Mouse (Mus musculus): ENCODE data around the gene Sdccag8. TPM values are rescaled to one million over a fixed set of nuclear protein-coding genes. Genes with fewer than 3 reads are reported as not detected.

The Sdccag8 gene
- polyA plus RNA-seq, 1 experiment from 2014 or later, result 28.8 TPM

DNA sequence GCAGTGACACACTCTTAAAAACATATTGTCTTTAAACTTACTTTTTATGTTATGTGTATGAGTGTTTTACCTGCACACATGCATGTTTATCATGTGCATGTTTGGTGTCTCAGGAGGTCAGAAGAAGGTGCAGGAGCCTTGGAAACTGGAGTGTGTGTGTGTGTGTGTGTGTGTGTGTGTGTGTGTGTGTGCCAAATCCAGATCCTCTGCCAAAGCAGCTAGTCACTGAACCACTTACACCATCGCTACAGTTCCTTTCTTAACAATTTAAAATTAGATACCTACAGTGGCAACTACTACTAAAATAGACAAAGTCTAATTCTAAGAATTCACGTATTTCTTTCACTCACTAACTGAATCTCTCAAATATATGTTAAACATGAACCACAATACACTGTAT, 234.3 kb downstream of the Sdccag8 start:
- WGBS, result 92% methylated on average over 2 of the region's 2 CpGs
- Histone ChIP-seq H3K27ac (no peak overlapping the region), H3K9me3 (replicated peaks) (no peaks in the 10 kb centered on the region), H3K36me3 (ENCODE audit: poor library complexity, severe bottlenecking) (peaks cover 10% of the 10 kb centered on the region; the same call in 1 of the 2 replicates), H3K4me3 (no peak overlapping the region), H3K4me2 (no peak overlapping the region), H3K27me3 (no peaks in the 10 kb centered on the region), H3K9ac (no peak overlapping the region), H3K4me1 (peaks cover 11% of the 10 kb centered on the region)
- ATAC-seq, result no peak

DNA sequence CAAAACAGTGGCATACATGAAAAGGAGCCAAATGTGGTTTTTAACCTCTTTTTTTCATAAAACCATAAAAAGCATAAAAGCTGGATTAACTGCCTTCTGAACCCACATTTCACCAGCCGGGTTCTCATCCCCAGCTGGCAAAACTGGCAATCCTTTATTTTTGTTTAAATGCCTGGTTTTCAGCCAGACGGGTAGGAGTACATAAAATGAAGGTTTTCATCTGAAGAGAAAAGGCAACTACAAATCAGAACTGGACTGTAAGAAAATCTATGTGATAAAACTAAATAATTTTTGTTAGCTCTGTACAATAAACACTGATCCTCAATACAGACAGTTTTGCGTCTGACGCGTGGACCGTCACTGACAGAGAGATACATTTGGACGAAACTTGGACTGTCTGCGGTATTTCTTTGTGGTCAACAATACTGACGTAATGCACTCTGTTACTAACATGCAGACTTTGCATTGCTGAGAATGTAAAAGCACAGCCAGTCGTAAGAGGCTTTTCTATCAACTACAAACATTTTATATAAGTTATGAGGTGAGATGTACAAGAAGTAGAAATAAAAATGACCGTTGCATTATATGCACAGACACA, 237.0 kb downstream of the Sdccag8 start:
- Histone ChIP-seq H3K27me3 (no peaks in the 10 kb centered on the region), H3K4me3 (no peak overlapping the region), H3K9ac (no peak overlapping the region; the same call in 1 of the 2 replicates), H3K4me1 (peaks cover 15% of the 10 kb centered on the region), H3K36me3 (ENCODE audit: poor library complexity, severe bottlenecking) (peaks cover 10% of the 10 kb centered on the region; the same call in 1 of the 2 replicates), H3K27ac (peak overlapping the region; percentile 51; the same call in 1 of the 2 replicates), H3K4me2 (no peak overlapping the region), H3K9me3 (replicated peaks) (no peaks in the 10 kb centered on the region)
- peak; percentile 32; the same call in 1 of the 2 replicates for ATAC-seq
- WGBS, result 67% methylated on average over 11 of the region's 11 CpGs

DNA sequence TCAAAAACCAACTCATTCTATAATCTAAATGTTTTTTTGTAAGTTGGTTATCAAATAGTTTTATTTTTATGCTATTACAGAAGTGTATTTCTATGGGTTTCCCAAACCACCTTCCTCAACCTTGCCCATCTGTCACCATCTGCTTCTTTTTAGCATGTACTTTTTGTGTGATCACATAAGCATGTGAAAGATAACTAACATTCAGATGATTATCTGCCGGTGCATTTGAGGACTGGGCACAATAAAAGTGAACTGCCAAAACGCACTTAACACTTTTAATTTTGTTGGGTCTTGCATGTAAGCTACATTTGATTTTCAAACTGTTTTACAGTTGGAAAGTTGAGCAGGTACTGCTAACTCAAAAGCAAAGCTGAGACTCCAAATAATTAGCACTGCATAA, 240.4 kb downstream of the Sdccag8 start:
- no peak overlapping the region for H3K9ac ChIP-seq
- H3K36me3 ChIP-seq (ENCODE audit: poor library complexity, severe bottlenecking), result 0 out of 2 replicates have a peak, but pooled peaks cover 7% of the 10 kb centered on the region
- H3K27ac ChIP-seq, result no peak overlapping the region
- no peak overlapping the region for H3K4me2 ChIP-seq
- WGBS, result 54% methylated on average over 2 of the region's 2 CpGs
- H3K27me3 ChIP-seq, result no peaks in the 10 kb centered on the region
- H3K4me3 ChIP-seq, result no peak overlapping the region
- H3K4me1 ChIP-seq, result peaks cover 12% of the 10 kb centered on the region
- H3K9me3 ChIP-seq (replicated peaks), result no peaks in the 10 kb centered on the region
- ATAC-seq, result peak; percentile 70

DNA sequence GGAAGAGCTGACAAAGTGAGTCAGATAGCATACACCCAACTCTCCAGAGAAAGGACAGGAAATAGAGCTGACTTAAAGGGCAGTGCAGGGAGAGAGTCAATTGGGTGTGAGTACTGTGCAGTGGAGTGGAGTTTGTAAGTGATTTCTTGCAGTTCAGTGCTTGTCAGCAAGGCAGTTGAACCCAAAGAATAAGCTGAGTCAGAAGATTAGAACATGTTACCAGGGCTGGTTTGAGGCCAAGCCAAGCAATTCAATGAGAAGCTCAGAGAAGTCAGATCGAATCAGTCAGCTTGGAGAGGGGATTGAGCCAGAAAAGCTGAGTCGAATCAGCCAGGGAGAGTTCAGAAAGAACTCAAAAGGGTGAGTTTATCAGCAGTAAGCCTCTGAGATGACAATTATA, 247.3 kb downstream of the Sdccag8 start:
- WGBS, result 92% methylated on average over 2 of the region's 2 CpGs
- H3K9ac ChIP-seq, result no peak overlapping the region
- no peaks in the 10 kb centered on the region for H3K4me1 ChIP-seq
- peaks cover 10% of the 10 kb centered on the region for H3K36me3 ChIP-seq (ENCODE audit: poor library complexity, severe bottlenecking)
- no peak overlapping the region for H3K27ac ChIP-seq
- no peaks in the 10 kb centered on the region for H3K27me3 ChIP-seq
- no peak overlapping the region for H3K4me3 ChIP-seq
- ATAC-seq, result no peak
- H3K4me2 ChIP-seq, result no peak overlapping the region
- H3K9me3 ChIP-seq (replicated peaks), result no peaks in the 10 kb centered on the region

- Histone ChIP-seq H3K9ac (no peak overlapping the region), H3K36me3 (ENCODE audit: poor library complexity, severe bottlenecking) (peaks cover 7% of the 10 kb centered on the region), H3K4me2 (no peak overlapping the region), H3K27ac (no peak overlapping the region), H3K27me3 (no peaks in the 10 kb centered on the region), H3K4me1 (no peaks in the 10 kb centered on the region), H3K9me3 (replicated peaks) (no peaks in the 10 kb centered on the region), H3K4me3 (no peak overlapping the region)
- no peak for ATAC-seq
Measured at GRCm38 (mm10) chr1:177065732-177066131, 251.3 kb downstream of the Sdccag8 start.

- no peak for ATAC-seq
- Histone ChIP-seq H3K4me1 (no peaks in the 10 kb centered on the region), H3K27me3 (no peaks in the 10 kb centered on the region), H3K36me3 (ENCODE audit: poor library complexity, severe bottlenecking) (peaks cover 4% of the 10 kb centered on the region), H3K9ac (no peak overlapping the region), H3K4me2 (no peak overlapping the region), H3K27ac (no peak overlapping the region), H3K9me3 (replicated peaks) (no peaks in the 10 kb centered on the region), H3K4me3 (no peak overlapping the region)
- WGBS, result 76% methylated on average over 8 of the region's 8 CpGs
Measured at GRCm38 (mm10) chr1:177067123-177067646, 252.7 kb downstream of the Sdccag8 start.

DNA sequence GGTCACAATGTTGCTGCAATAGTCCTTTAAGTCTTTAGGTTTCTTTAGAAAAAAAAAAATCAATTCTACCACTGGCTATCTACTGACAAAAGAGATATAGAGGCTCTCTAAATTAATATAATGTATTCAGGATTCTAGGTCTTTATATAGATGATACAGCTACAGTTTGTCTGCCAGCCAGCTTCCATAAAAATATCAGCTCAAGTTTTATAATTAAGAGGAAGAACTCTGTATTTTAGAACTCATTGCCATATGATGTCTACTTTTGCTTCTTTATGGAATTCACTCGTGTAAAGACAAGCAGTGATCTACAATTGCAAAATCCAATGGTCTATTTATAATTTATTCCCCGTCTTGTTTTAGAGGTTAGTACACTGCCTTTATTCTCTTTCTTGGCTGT, 254.7 kb downstream of the Sdccag8 start:
- H3K27ac ChIP-seq, result no peak overlapping the region
- no peak for ATAC-seq
- H3K4me3 ChIP-seq, result no peak overlapping the region
- WGBS, result 96% methylated on average over 2 of the region's 2 CpGs
- H3K4me1 ChIP-seq, result no peaks in the 10 kb centered on the region
- peaks cover 3% of the 10 kb centered on the region; the same call in 1 of the 2 replicates for H3K36me3 ChIP-seq (ENCODE audit: poor library complexity, severe bottlenecking)
- H3K27me3 ChIP-seq, result no peaks in the 10 kb centered on the region
- no peak overlapping the region for H3K9ac ChIP-seq
- H3K4me2 ChIP-seq, result no peak overlapping the region
- no peaks in the 10 kb centered on the region for H3K9me3 ChIP-seq (replicated peaks)

MicroRNA genes within 50 kb of the gene (microRNA counts, 519-probe panel; counts per million panel counts)
- microRNA mmu-miR-350, result 4,462 counts per million, percentile 83 among the panel's probes with 10 or more counts

Small RNA genes within 50 kb of the gene (microRNA-seq; reads per million reads assigned to microRNA genes)
- gene Gm25993 (not detected), gene Mir350 (794 reads per million, percentile 77 among the genes with 10 or more reads in this experiment)

Other genes with a start within 250 kb of the Sdccag8 start
- 100 and 114 TPM in 2 replicates for gene Cep170, start 593 bp upstream of the Sdccag8 start, polyA plus RNA-seq (2015; fragmentation: Nextera tagmentation; extraction: Ambion mirVana)

All from forebrain, embryonic 13.5 days (tissue).